Mouse (Mus musculus) hindbrain, embryonic 16.5 days (tissue): ENCODE measurements at regions not wholly inside any gene's neighbourhood (a gene's known extent, or its start where the extent isn't known, plus 50 kb on each side); places are given as distances from the start of the nearest gene placed in this dataset.
"Not testable (repeated sequence)": the region's sequence is repeated elsewhere in the genome, so short reads cannot be mapped to it uniquely, and the experiment has no call there.

ENCODE experiments used
- ATAC-seq: fragments of 200-750 bp; cut with Nextera tagmentation; 2 replicates; pipeline ENCODE4 v1.8.0; 2017; ENCODE audit warnings: moderate TSS enrichment, moderate library complexity
- H3K27ac ChIP-seq: fragments of 300-500 bp; sonication (generic); 2 replicates; pipeline ENCODE4 v1.5.1; 2014; ENCODE audit warnings: low read depth, mild to moderate bottlenecking, control low read depth, low read length, moderate library complexity
- H3K27me3 ChIP-seq: fragments of 300-500 bp; sonication (generic); replicated peaks from 2 replicates; pipeline ENCODE4 v1.6.1; 2014; ENCODE audit warnings: low read length; ENCODE audit not compliant: control insufficient read depth, insufficient read depth
- H3K36me3 ChIP-seq: fragments of 300-500 bp; sonication (generic); 2 replicates; pipeline ENCODE4 v1.6.1; 2014; ENCODE audit warnings: mild to moderate bottlenecking, low read length, moderate library complexity, mixed read lengths; ENCODE audit not compliant: control insufficient read depth, insufficient read depth
- H3K4me1 ChIP-seq: fragments of 300-500 bp; sonication (generic); 2 replicates; pipeline ENCODE4 v1.6.1; 2014; ENCODE audit warnings: low read depth, low read length; ENCODE audit not compliant: control insufficient read depth, insufficient read depth
- H3K4me2 ChIP-seq: fragments of 300-500 bp; sonication (generic); 2 replicates; pipeline ENCODE4 v1.6.1; 2014; ENCODE audit warnings: mild to moderate bottlenecking, low read length, control low read depth, moderate library complexity
- H3K4me3 ChIP-seq: fragments of 300-500 bp; sonication (generic); 2 replicates; pipeline ENCODE4 v1.5.1; 2014; ENCODE audit warnings: mild to moderate bottlenecking, low read length, control low read depth, moderate library complexity
- H3K9ac ChIP-seq: fragments of 300-500 bp; sonication (generic); 2 replicates; pipeline ENCODE4 v1.6.1; 2014; ENCODE audit warnings: low read depth, mild to moderate bottlenecking, control low read depth, low read length, moderate library complexity
- H3K9me3 ChIP-seq: fragments of 300-500 bp; sonication (generic); 2 replicates; pipeline ENCODE4 v1.6.1; 2014; ENCODE audit warnings: mild to moderate bottlenecking, low read length, moderate library complexity; ENCODE audit not compliant: control insufficient read depth
- WGBS: fragments of 180-500 bp; shearing (Covaris S2); extraction: QIAGEN DNeasy Blood & Tissue Kit; methylation state at CpG from one replicate; pipeline ENCODE4 v1.1.7; 2014; 5-methylcytosine and 5-hydroxymethylcytosine counted together

GRCm38 (mm10) chr4:131443518-131443917 is 394.6 kb downstream of the Ptpru start:
- Histone ChIP-seq H3K27ac (no peak overlapping the region), H3K4me3 (no peak overlapping the region), H3K36me3 (no peaks in the 10 kb centered on the region), H3K4me2 (no peak overlapping the region), H3K9me3 (no peaks in the 10 kb centered on the region), H3K4me1 (no peaks in the 10 kb centered on the region), H3K9ac (no peak overlapping the region), H3K27me3 (no peaks in the 10 kb centered on the region)
- 68% methylated on average over 2 of the region's 2 CpGs for WGBS
- no peak for ATAC-seq

DNA sequence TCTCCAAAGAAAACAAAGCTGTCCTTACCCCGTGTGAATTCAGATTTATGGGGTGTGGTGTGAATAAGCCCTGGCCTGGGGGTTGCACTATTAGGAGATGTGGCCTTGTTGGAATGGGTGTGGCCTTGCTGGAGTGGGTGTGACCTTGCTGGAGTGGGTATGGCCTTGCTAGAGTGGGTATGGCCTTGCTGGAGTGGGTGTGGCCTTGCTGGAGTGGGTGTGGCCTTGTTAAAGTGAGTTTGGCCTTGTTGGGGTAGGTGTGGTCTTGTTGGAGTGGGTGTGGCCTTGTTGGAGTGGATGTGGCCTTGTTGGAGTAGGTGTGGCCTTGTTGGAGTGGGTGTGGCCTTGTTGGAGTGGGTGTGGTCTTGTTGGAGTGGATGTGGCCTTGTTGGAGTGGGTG is 387.8 kb downstream of the Ptpru start:
- not testable (repeated sequence) for H3K27me3 ChIP-seq, H3K4me3 ChIP-seq, H3K9ac ChIP-seq, H3K4me1 ChIP-seq, H3K9me3 ChIP-seq, H3K36me3 ChIP-seq, ATAC-seq, H3K27ac ChIP-seq, H3K4me2 ChIP-seq
- 84% methylated on average over 1 of the region's 1 CpGs for WGBS

DNA sequence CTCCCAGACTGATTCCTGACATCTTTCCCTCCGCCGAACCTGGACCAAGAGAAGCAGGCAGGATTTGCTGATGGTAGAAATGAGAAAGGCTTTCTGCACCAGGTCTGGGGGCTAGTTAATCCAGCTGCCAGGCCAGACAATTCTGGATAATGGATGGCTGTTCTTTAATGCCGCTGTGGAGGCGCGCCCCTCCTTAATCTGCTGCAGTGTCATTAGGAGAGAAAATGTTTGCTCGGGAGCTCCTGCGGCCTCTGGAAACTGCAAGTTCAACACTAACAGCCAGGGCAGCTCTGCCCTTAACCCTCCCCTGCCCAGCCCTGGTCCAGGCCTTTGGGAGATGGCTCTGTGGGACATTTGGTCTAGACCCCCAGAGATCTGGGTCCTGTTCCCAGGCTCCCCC is 380.5 kb downstream of the Ptpru start:
- Histone ChIP-seq H3K4me3 (no peak overlapping the region), H3K27me3 (no peaks in the 10 kb centered on the region), H3K36me3 (no peaks in the 10 kb centered on the region), H3K4me2 (no peak overlapping the region), H3K9me3 (no peaks in the 10 kb centered on the region), H3K27ac (no peak overlapping the region), H3K4me1 (peaks cover 14% of the 10 kb centered on the region), H3K9ac (no peak overlapping the region)
- no peak for ATAC-seq
- 32% methylated on average over 7 of the region's 7 CpGs for WGBS

DNA sequence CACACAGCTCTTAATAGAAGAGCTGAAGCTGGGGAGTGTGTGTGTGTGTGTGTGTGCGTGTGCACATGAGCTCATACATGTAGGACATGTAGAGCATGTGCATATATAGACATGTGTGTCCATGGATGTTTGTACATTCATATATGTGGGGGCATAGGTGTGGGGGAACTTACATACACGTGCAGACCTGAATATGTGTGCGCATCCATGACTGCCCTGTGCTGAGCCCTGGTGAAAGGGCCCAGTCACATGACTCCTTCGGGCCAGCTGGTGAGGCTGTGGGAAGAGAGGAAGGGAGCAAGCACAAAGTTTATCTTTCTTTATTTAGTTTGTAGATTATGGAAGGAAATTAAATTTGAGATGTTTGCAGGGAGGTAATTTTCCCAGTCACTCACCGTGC is 378.3 kb downstream of the Ptpru start:
- Histone ChIP-seq H3K27me3 (no peaks in the 10 kb centered on the region), H3K4me1 (peaks cover 14% of the 10 kb centered on the region), H3K4me3 (no peak overlapping the region), H3K9ac (no peak overlapping the region), H3K27ac (no peak overlapping the region), H3K36me3 (no peaks in the 10 kb centered on the region), H3K9me3 (no peaks in the 10 kb centered on the region), H3K4me2 (no peak overlapping the region)
- ATAC-seq, result no peak
- 69% methylated on average over 5 of the region's 5 CpGs for WGBS

DNA sequence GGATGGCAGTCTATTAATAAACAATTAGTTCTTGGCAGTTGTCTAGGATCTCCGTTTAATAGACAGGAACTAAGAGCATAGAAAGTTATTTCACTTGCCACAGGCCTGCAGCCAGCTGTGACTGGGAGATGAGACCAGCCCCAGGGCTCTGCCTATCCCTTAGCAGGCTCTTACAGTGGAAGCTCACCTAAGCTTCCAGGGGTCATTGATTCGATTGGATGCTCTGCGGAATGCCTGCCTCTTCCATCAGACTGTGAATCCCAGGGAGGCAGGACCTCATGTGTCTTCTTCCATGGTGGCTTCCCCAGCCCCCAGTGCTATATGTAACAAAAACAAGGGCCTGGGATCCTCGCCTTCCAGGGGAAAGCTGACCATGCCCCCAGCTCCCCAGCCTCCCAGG is 376.8 kb downstream of the Ptpru start:
- Histone ChIP-seq H3K4me1 (peaks cover 14% of the 10 kb centered on the region), H3K27ac (peak overlapping the region; percentile 52), H3K9me3 (peaks cover 8% of the 10 kb centered on the region), H3K27me3 (no peaks in the 10 kb centered on the region), H3K4me3 (no peak overlapping the region), H3K9ac (no peak overlapping the region), H3K36me3 (no peaks in the 10 kb centered on the region), H3K4me2 (no peak overlapping the region)
- ATAC-seq, result 0 out of 2 replicates have a peak, but pooled peaks have one; percentile 14
- 38% methylated on average over 4 of the region's 4 CpGs for WGBS

DNA sequence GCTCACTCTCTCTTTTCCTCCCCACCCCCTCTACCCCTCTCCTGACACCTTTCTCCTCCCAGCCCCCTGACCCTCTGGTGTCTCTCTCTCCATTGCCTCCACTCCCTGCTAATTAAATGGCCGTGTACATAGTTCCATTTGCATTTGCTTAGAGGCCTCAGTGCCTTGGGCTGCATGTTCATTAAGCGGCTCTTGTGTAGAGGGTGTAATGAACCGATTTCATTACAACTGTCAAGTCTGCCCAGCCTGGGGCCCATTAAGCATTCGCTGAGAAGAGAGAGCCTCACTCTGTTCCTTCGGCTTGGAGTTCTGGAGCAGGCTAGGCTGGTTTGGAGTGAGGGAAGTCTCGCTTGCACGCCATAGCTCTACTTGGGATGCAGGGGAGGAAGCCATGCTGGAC is 376.4 kb downstream of the Ptpru start:
- Histone ChIP-seq H3K9me3 (peaks cover 8% of the 10 kb centered on the region), H3K36me3 (no peaks in the 10 kb centered on the region), H3K27ac (peak overlapping the region; percentile 4; the same call in 1 of the 2 replicates), H3K4me1 (peaks cover 14% of the 10 kb centered on the region), H3K4me3 (no peak overlapping the region), H3K9ac (no peak overlapping the region), H3K4me2 (no peak overlapping the region), H3K27me3 (no peaks in the 10 kb centered on the region)
- 24% methylated on average over 7 of the region's 7 CpGs for WGBS
- ATAC-seq, result peak; percentile 86

GRCm38 (mm10) chr4:131475023-131475422 is 363.1 kb downstream of the Ptpru start:
- H3K4me2 ChIP-seq, result no peak overlapping the region
- H3K27ac ChIP-seq, result no peak overlapping the region
- H3K9ac ChIP-seq, result no peak overlapping the region
- 42% methylated on average over 6 of the region's 6 CpGs for WGBS
- H3K9me3 ChIP-seq, result no peaks in the 10 kb centered on the region
- no peaks in the 10 kb centered on the region for H3K27me3 ChIP-seq
- no peaks in the 10 kb centered on the region for H3K36me3 ChIP-seq
- ATAC-seq, result no peak; the same call in 1 of the 2 replicates
- H3K4me3 ChIP-seq, result no peak overlapping the region
- no peaks in the 10 kb centered on the region; the same call in 1 of the 2 replicates for H3K4me1 ChIP-seq

- Histone ChIP-seq H3K4me3 (no peak overlapping the region), H3K9me3 (no peaks in the 10 kb centered on the region), H3K4me1 (peaks cover 9% of the 10 kb centered on the region), H3K27ac (no peak overlapping the region), H3K27me3 (no peaks in the 10 kb centered on the region), H3K36me3 (no peaks in the 10 kb centered on the region), H3K4me2 (no peak overlapping the region), H3K9ac (no peak overlapping the region)
- 61% methylated on average over 9 of the region's 9 CpGs for WGBS
- no peak for ATAC-seq
Measured at GRCm38 (mm10) chr4:131478923-131479322, 359.2 kb downstream of the Ptpru start.

DNA sequence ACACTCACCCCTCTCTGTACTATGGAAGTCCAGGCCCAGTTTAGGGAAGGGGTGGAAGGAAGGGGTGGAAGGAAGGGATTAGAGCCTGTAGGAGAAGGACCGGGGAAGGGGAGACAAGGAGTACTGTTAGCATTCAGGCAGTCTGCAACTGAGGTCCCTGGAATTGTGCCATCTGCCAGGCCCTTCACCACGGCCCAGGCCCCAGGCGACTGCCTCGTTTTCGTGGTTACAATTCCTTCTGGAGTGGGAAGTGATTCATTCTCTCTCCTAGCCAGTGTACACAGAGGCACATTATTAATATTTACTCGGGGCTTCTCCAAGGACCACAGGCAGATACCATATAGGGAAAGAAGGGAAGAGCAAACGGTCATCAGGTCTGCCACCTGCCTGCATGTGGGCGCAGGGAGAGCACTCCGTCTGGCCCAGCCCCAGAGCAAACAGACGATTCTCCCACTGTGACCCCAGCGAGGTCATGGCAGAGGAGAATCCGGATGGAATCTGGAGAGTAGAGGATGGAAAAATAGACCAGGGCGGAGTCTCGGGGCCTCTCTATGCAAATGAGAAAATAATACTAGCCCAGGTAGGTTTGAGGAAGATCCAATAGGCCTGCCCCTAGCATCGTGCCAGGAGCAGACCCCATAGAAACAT is 354.0 kb downstream of the Ptpru start:
- ATAC-seq, result no peak
- no peak overlapping the region for H3K4me2 ChIP-seq
- H3K27me3 ChIP-seq, result no peaks in the 10 kb centered on the region
- H3K4me1 ChIP-seq, result peaks cover 27% of the 10 kb centered on the region
- 28% methylated on average over 15 of the region's 15 CpGs for WGBS
- no peaks in the 10 kb centered on the region for H3K36me3 ChIP-seq
- 0 out of 2 replicates have a peak overlapping the region, but pooled peaks have one; percentile 4 for H3K9ac ChIP-seq
- H3K9me3 ChIP-seq, result no peaks in the 10 kb centered on the region
- peak overlapping the region; percentile 68; the same call in 1 of the 2 replicates for H3K27ac ChIP-seq
- no peak overlapping the region for H3K4me3 ChIP-seq
